Mouse (Mus musculus) cortical plate, adult 2 months (tissue): ENCODE measurements at regions not wholly inside any gene's neighbourhood (a gene's known extent, or its start where the extent isn't known, plus 50 kb on each side); places are given as distances from the start of the nearest gene placed in this dataset.

ENCODE experiments used
- CTCF ChIP-seq: fragments of 200-500 bp; IDR thresholded peaks from 2 replicates; pipeline ENCODE4 v1.5.1; 2011; ENCODE audit warnings: mild to moderate bottlenecking, control low read depth, low read length; ENCODE audit not compliant: insufficient read depth; ENCODE audit errors: extremely low read depth
- POLR2A ChIP-seq: fragments of 200-500 bp; IDR thresholded peaks from 2 replicates; pipeline ENCODE4 v1.6.1; 2011; ENCODE audit warnings: mild to moderate bottlenecking, low read length, control low read depth; ENCODE audit not compliant: insufficient read depth; ENCODE audit errors: extremely low read depth

DNA sequence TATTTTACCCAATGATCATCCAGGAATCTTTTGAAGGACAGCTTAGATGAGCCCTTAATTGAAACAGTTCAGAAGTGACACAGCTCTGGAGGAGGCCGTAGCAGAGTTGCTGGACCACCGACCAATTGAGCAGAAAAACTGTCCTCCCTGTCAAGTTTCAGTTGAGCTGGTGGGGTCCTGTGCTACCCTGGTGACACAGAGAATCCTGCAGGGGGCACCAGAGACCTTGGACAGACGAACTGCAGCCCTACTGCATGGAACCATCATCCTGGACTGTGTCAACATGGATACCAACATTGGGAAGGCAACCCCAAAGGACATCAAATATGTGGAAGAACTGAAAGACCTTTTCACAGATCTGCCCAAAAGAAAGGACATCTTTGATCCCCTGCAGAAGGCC, 2524.1 kb upstream of the Gm6569 start:
- TF ChIP-seq CTCF = 0 out of 2 replicates have a peak, but pooled peaks have one; percentile 3
- TF ChIP-seq POLR2A = no peak
